Mouse (Mus musculus) lung, adult 18-20 months (tissue): ENCODE results near the gene Vps35l.

Experiments used
- DNase-seq, 2 experiments: peaks; one replicate each; pipeline ENCODE4 v3.0.0; 2022; ENCODE audit warnings: mixed read lengths in 2 of 2

The Vps35l gene

DNA sequence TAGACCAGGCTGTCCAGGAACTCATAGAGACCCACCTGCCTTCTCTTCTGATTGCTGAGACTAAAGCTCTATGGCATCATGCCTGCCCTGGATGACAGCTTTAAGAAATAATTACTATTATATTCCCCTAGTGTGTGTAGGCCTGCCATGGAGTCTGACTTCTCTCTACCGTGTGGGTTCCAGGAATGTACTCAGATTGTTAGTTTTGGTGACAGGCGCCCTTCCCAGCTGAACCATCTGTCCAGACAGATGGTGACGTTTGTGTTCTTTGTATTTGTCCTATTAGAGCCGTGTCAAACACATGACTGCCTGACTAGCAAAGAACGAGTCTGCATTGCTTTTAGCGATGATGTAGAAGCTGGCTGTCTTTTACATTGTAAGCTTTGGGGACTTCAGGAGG lies 38.5 kb downstream of the Vps35l start:
- no peak for DNase-seq

DNA sequence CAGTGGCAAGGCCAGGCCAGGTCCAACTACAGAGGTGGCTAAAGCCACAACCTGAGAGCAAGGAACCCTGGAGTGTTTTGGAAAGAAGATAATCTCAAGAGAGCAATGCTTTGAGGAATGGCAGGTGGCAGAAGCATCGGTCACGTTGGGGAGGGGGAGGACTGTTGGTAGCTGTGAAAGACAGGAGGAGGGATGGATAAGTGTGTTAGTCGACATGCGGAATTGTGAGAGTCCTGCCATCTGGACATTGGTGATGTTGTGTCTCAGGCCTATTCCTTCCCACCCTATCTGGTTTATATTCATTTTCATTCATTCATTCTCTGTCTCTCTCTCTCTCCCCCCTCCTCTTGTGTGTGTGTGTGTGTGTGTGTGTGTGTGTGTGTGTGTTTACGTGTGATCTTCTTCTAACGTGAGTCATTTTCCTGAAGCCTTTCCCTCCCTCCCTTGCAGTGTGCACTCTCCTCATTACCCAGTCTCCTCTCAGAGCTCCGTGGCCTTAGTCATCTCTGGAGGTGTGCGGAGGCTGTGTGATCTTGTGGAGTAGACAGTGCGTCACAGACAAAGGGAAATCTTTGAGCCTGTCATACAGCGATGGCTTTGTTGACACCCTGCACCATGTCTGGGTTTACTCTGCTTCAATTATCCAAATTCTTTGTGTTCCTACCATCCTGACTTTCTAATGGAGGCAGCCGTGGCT lies 43.4 kb downstream of the Vps35l start:
- DNase-seq: no peak

DNA sequence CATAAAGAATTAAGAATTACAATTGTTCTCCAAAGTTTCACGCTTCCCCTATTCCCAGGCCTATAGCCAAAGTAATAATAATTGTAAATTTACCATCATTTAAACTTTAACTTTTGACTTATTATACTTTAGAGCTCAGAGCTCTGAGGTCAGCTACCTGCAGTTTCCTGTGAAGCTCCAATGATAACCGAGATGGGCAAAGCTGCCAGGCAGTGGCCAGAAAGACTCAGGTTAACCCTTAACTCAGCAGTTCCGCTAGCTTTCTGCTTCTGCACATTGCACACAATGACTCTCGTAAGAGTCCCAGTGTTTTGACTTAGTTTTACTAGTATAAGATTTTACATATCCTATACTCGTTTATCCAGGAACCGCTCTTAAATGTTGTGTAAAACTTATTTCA lies 46.1 kb downstream of the Vps35l start:
- no peak for DNase-seq

DNA sequence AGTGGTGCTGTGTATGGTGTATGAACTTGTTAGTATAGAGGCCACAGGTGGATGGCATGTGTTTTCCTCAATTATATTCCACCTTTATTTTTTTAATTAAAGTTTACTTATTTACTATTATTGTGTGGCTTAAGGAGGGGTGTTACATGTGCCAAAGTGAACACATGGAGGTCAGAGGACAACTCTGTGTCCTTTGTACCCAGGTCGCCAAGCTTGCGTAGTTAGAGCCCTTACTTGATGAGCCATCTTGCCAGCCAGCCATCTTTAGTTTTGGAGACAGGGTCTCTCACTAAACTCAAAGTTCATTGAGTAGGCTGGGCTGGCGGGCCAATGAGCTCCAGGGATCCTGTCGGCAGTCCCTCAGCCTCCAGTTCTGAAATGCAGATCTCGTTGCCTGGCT lies 47.3 kb downstream of the Vps35l start:
- no peak for DNase-seq

DNA sequence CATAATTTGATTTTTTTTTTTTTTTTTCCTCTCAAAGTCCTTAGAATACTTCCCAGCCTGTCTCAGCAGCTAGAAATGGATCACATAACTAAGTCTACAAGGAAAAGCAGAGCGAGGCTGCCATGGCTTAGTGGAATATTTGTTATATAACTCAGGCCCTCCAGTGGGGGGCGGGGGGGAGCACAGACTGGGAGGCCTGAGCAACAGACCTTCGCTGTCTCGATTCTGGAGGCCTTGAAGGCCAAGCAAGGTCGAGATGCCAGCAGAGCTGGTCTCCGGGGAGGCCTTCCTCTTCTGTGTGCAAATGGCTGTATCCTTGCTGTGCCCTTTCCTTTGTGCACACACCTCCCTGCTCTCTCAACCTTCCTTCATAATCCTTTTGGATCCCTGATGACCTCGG lies 48.5 kb downstream of the Vps35l start:
- no peak for DNase-seq

DNA sequence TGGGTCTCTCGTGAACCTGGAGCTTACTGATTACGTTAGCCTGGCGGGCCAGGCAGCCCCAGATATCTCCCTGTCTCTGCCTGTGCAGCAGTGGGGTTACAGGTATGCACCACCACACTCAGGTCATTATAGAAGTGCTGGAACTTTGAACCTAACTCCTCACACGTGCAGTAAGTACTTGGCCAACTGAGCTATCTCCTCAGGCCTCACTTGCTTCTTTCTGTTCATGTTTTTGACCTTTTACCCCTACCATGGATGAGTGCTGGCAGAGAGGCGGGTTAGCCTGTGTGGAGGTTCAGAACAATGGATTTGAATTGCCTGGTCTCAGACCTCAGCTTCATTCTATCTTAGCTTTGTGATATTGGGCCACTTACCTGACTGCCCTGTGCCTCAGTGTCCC lies 50.3 kb downstream of the Vps35l start:
- no peak for DNase-seq

DNA sequence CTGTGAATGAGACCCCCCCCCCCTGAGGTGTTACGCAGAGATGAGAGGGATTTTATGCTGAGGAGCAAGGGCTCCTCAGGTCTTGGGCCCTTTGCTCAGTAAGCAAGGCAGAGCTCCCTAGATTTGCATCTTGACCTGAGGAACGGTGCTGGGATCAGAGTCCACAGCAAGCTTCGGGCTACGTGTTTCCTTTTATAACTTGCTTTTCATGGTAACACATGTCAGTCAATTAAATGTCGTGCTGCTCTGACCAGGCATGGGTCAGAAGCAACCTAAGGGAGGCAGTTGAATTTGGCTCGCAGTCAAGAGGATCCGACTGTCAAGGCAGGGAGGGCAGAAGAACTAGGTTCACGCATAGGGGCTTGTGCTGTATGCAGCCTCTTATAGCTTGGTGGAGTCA lies 53.9 kb downstream of the Vps35l start:
- DNase-seq: no peak

DNA sequence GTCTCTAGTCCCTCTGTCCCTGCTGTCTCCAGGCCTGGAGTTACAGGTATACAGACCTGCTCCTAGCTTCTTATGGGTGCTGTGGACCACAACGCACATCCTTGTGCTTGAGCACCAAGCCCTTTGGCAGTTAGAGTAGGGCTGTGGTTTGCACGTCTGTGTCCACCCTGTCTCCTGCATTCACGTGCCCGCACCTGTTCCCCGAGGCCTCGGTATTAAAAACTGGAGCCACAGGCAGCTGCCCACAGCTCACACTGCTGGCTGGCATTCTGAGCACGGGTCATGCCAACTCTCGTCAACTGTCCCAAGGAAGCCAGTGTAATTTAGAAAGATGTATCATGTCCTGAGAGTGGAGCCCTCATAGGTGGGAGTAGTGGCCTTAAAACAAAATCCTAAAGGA lies 55.8 kb downstream of the Vps35l start:
- DNase-seq: no peak

DNA sequence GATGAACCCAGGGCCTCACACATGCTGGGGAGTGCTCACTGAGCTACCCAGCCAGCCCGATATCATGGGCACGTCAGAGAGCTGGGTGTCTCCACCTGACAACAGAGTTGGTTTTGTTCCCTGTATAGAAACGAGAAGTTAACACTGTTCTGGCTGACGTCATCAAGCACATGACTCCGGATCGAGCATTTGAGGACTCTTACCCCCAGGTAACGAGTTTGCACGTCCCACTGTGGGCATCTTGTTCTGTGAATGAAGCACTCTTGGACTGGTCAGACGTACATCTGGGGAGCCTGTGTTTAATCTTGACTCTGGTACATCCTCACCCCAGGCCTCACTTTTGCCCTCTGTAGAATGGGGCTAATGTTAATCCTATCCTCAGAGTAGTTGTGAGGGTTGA lies 56.8 kb downstream of the Vps35l start:
- DNase-seq: no peak

DNA sequence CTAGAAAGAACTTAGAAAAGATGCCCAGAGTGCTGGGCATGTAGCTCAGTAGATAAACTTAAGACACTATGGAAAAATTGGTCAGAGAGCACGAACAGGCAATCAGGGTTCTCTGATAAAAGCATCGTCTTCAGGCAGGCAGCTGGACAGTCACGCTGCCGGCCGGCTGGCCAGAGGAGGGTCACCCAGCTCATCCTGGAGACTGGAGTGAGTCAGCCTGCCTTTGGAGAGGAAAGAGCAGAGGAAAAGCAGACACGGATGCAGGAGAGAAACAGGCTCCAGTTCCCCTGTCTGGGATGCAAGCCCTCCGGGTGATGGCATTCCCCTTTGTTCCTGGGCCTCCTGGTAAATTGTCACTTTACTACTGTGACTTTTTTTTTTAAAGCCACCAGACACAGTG lies 57.6 kb downstream of the Vps35l start:
- DNase-seq: no peak

DNA sequence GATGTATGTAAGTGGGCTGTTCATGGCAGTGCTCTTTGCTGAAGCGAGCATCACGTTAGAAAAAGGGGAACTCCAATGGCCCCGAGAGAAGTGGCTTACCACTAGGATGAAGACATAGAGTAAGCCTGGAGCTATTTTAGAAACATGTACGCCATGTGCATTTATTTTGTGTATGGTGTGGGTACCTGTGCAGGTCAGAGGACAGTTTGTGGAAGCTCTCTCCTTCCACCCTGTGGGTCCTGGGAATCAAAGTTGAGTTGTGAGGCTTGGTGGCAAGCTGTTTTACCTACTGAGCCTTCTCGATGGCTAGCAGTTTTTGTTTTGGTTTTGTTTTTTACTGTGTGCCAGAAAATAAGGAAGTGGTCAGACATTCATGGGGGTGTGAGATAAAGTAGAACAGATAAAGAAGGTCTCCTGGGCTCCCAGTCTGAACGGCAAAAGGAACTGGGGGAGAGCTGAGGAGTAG lies 58.1 kb downstream of the Vps35l start:
- no peak for DNase-seq

DNA sequence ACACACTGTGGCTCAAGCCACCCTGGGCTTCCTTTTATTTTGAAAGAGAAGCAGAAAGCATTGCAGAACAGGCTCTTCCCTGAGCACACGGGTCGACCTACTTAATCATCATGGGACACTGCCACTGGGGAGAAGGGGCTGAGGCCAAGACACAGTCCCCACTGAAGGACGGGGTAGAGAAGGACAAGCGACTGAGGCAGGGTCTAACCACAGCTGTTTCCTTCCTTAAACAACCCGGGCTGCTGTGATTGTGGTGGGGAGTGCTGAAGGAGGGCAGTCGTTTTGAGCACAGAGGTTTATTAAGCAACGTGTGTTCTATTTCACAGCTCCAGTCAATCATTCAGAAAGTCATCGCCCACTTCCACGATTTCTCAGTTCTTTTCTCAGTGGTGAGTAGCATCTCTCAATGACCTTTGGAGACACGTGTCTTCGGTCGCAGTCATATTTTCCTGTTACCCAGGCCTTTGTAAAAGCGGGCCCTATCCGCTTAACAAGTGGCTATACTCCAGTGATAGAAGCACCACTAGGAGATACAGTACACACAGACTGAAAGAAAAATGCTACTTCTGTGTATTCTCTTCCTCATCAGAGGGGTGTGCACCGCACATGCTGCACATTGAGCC lies 60.2 kb downstream of the Vps35l start:
- no peak for DNase-seq

DNA sequence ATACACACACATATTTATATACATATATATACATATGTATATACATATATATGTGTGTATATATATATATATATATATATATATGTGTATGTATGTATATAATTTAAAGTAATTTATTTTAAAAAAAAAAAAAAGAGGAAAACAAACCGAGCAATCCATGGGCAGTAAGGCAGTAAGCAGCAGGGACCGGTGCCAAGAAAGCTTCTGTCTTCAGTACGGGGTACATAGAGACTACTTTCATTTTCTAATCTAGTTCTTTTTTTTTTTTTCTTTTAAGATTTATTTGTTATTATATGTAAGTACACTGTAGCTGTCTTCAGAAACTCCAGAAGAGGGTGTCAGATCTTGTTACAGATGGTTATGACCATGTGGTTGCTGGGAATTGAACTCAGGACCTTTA lies 61.8 kb downstream of the Vps35l start:
- no peak for DNase-seq

DNA sequence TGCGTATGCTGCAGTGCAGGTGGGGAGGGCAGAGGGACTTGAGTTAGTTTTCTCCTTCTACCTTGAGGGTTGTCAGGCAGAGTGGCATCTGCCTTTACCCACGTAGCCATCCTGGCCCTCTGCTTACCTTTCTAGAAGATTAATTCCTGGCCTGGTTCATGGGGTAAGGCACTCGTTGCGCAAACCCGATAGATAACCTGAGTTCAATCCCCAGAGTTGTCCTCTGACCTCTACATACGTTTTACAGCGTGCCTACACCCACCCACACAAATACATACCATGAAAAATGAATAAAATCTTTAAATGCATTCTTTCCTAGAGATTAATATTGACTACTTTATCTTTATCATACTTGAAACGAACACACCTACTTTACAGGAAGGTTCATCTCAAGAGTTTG lies 63.4 kb downstream of the Vps35l start:
- DNase-seq: no peak

DNA sequence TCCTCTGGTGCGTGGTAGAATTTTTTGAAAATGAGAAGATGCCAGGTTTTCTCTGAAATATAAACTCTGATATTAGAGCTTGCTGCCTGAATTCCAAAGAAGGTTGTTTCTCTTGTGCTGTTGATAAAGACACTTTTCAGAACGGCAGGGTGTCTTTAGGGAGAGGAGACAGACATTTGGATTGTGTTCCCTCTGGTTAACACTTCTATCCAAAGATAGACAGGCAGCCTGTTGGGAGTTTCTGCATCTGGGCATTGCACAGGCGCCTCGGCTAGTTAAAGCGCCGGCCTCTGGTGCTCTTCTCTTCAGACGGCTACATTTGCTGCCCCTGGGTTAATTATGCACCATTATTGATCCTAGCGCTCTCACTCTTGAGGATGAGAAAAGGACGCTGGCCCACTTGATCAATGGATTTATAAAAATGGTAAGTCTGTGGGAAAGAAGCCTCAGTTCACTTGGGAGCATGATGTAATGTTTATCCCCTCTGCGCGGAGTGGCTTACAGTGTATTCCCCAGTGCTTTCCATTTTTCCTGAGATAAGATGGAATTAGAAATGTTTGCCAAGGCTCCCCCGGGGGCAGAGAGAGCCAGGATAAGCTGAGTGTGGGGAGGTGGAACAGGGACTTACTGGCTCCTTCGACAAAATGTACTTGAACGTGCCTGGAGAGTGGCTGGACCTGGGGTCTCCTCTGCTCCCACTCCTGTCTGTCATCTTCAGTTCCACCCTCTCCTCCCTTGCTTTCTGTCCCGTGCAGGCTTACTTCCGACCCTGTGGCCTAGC lies 66.8 kb downstream of the Vps35l start:
- DNase-seq: no peak

DNA sequence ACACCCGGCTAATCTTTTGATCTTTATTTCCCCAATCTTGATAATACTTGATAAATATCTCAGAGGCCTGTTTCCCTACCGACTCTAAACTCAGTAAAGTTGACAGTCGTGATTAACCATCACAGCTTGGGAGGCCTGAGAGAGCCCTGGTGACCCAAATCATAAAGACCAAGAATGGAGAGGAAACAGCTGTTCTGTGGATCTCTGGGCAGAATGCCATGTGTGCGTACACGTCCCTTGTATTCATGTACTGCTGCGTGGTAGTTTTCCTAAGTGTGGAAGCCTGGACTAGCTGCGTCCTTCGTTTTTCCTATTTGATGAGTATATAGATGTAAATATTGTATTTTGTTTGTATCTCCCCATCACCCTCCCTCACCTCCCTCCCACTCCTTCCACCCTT lies 67.9 kb downstream of the Vps35l start:
- no peak for DNase-seq

DNA sequence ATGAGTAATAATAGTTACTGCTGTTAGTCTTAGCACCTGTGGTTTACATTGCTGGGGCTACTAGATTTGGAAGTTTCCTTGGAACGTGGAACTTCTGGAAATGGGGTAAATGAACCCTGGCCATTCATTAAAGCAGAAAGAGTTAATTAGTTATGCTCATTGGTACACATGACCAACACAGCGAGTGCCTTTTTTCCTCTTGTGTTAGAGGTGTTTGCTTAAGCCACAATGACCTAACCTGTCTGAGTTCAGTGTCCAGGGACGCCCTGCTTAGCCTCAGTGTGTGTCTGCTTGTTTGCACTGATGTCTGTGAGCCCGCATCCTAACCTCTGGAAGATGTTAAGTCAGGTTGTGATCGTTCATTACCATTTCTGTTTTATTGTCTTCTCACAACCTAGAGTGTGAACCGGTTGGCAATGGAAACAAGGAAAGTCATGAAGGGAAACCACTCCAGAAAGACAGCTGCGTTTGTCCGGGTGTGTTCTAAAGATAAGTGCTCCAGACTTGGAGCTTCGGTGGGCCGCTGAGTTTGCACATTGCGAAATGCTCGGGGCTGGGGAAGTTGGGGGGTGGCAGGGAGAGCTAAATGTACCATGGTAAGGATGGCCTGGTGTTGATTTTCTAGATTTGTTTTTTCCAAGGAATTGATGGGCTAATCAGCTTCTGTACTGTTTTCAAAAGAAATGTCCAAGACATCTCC lies 71.5 kb downstream of the Vps35l start:
- no peak for DNase-seq

DNA sequence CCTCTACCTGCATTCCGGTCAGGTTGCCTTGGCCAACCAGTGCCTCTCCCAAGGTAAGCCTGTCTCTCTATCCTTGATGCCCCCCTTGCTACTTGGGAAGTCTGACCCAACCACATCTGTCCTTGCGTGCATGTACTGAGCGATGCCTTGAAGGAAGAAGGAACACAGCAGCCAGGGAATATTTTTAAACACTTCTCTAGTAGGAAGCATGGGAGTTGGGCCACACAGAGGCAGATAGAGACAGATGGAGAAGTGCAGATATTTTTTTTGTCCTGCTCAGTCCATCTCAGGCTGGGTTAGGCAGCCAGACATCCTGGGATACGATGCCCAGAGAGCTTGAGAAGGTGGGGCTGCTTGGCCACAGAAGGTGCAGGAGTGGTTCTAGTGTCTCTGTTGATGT lies 73.6 kb downstream of the Vps35l start:
- no peak for DNase-seq

DNA sequence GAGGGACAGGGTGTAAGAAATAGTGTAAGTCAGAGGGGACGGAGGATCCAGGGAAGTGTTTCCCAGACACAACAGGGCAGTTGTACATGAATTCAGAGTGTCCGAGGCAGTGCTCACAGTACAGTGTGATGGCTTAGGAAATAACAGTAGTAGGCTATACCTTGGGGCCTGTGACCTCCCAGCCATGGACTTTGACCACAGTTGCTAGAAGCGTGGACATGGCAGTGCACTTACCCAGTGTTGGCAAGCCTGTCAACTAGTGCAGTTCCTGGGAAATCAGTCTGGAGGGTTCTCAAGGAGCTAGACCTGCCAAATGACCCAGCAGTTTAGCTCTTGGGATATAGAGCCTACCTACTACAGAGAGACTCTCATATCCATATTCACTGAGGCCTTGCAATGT lies 76.2 kb downstream of the Vps35l start:
- DNase-seq: no peak

DNA sequence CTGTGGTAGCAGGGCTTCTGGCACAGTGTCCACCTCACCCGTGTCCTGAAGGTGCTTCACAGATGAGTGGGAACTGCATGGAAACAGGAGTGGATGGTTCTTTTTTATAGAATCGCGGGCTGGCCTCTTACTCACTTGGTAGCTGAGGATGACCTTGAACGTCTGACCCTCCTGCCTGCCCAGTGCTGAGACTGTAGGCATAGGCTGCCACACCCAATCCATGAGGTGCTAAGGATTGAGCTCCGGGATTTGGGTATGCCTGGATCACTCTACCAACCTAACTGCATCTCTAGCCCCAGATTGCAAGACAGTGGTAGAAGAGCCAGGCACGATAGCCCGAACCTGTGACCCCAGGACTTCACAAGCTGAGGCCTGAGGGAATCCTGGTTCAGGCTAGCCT lies 77.7 kb downstream of the Vps35l start:
- DNase-seq: no peak

DNA sequence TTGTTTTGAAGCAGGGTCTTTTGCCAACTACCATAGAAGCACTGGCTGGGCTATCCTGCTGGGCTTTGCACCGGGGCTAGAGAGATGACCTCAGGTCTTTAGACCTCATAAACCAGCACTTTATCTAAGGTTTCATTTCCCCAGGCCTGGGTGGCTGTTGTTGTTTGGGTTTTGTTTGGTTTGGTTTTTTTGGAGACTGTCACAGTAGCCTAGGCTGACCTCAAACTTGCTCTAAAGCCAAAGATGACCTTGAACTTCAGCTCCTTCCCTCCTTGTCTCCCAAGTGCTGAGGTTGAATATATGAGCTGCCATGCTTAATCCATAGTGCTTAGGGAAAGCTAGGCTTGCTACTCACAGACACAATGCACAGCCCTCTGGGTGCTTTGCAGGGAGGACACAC lies 79.6 kb downstream of the Vps35l start:
- DNase-seq: no peak

DNA sequence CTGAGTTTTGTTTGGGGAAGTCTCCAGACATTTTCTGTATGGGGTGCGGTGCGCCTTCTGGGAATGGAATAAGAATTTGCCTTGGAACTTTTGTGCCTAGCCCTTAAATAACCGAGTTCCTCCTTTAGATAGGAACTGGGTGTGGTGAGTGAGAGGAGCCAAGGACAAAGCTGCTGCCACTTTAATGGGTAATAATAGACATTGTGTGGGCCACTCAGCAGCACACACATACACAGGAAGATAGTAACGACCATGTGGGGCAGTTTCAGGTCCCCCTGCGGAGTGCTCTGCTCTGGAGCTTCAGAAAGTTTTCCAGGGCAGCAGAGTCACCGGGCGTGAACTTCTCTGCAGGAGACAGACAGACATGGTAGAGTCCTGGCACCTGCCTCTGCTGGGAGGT lies 81.3 kb downstream of the Vps35l start:
- DNase-seq: peak; percentile 15 to 31

DNA sequence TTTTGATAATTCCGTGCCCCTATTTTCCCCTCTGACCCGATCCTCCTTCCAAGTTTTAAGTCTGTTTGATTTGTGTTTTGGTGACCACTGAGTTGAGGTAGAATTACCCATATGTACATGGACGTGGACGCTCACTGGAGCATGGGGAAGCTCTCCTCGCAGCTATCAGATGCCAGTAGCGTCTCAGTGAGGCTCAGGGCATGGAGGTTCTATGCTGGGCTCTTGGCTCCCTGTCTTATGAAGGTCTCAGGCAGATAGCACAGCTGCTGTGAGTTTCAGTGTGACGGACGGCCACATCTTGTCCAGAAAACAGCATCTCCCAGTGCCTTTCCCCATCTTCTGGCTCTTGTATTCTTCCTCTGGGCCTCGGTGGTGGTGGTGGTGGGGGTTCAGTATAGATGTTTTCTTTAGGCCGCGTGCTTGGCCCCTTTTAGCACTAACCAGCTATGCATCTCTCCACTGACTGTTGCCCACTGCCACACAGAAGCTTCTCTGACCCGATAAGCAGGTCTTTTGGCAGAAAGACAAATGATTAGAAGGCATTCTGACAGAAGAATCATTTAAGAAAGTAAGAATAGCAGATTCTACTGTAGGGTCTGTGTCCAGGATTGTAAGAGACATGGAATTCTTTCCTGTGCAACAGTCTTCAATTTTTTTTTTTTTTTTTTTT lies 82.0 kb downstream of the Vps35l start:
- DNase-seq: no peak
